Mouse (Mus musculus) lung, postnatal 14 days (tissue): ENCODE measurements at regions not wholly inside any gene's neighbourhood (a gene's known extent, or its start where the extent isn't known, plus 50 kb on each side); places are given as distances from the start of the nearest gene placed in this dataset.

Experiments
- DNase-seq: peaks from one replicate; pipeline ENCODE4 v3.0.0; 2021

DNA sequence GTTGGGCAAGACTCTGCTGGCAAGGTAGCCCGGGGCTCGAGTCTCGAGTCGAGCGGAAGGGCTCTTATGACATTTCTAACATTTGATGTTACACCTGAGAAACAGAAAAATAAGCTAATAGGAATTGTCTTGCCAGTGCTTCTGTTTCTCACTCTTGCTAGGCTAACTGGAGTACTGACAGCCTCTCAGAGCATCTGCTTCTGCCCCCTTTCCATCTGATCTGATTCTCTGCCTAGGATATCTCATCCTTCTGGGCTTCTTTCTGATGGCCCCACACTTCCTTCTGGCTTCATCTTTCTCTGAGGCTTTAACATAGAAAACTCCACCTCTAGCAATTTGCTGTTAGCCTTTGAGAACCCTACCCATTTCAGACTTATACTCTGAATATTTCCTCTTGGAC lies 95.0 kb upstream of the Arhgef9 start:
- no peak for DNase-seq

DNA sequence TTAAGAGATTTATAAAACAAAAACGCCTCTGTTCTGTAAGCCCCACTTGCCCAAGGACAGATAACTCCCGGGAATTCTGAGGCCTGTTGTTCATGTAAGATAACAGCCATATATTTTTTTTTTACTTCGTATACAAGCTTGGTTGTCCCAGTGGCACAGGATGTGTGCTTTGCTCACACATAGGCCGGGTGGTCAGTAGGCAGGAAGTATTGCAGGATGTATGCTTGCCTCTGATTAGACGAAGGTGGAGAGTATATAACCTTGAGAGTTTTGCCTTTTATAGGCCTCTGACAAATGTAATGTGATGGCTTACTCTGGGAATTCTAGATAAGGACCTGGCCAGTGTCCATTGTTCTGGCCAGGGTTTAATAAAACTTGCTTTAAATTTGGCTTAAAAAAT lies 85.4 kb upstream of the Arhgef9 start:
- no peak for DNase-seq

DNA sequence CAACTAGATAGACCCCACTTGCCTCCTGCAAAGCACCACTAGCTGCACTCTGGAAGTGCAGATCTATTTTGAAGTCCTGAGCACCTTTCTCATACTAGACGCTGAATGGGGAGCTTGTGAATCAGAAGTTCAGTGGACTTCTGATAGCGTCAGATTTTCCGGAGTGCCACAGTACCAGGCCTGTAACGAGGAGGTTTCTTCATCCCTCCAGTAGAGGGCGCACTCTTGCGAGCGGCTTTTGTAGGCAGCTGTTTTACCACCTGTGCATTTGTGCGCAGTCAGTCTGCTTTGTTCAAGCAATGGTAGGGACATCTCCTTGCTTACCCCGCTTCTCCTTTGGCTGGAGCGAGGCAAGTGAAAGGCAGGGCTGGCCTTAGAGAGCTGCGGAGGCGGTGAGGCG lies 56.9 kb upstream of the Arhgef9 start:
- DNase-seq, result peak; percentile 34
